Mouse (Mus musculus) kidney, embryonic 15.5 days (tissue): Measurements from ENCODE around the gene Zscan4d. TPM values are rescaled to one million over a fixed set of nuclear protein-coding genes. Genes with fewer than 3 reads are reported as not detected.
"Not testable (repeated sequence)": the region's sequence is repeated elsewhere in the genome, so short reads cannot be mapped to it uniquely, and the experiment has no call there.

ENCODE experiments used
- ATAC-seq: fragments of 200-750 bp; cut with Nextera tagmentation; replicated peaks from 2 replicates; pipeline ENCODE4 v1.8.0; 2017; ENCODE audit warnings: moderate TSS enrichment; ENCODE audit not compliant: low FRiP score
- H3K27ac ChIP-seq: fragments of 300-500 bp; sonication (generic); 2 replicates; pipeline ENCODE4 v1.5.1; 2015; ENCODE audit warnings: mild to moderate bottlenecking, inconsistent platforms
- H3K27me3 ChIP-seq: fragments of 300-500 bp; sonication (generic); 2 replicates; pipeline ENCODE4 v1.6.1; 2015; ENCODE audit warnings: inconsistent platforms
- H3K36me3 ChIP-seq: fragments of 300-500 bp; sonication (generic); 2 replicates; pipeline ENCODE4 v1.6.1; 2015; ENCODE audit warnings: inconsistent platforms
- H3K4me1 ChIP-seq: fragments of 300-500 bp; sonication (generic); 2 replicates; pipeline ENCODE4 v1.6.1; 2015; ENCODE audit warnings: inconsistent platforms
- H3K4me2 ChIP-seq: fragments of 300-500 bp; sonication (generic); 2 replicates; pipeline ENCODE4 v1.6.1; 2015; ENCODE audit warnings: moderate library complexity, mild to moderate bottlenecking, inconsistent platforms
- H3K4me3 ChIP-seq: fragments of 300-500 bp; sonication (generic); replicated peaks from 2 replicates; pipeline ENCODE4 v1.5.1; 2015; ENCODE audit warnings: mild to moderate bottlenecking, inconsistent platforms
- H3K9ac ChIP-seq: fragments of 300-500 bp; sonication (generic); 2 replicates; pipeline ENCODE4 v1.6.1; 2015; ENCODE audit warnings: mild to moderate bottlenecking, inconsistent platforms
- H3K9me3 ChIP-seq: fragments of 300-500 bp; sonication (generic); replicated peaks from 2 replicates; pipeline ENCODE4 v1.6.1; 2016; ENCODE audit warnings: inconsistent platforms
- WGBS: fragments of 180-500 bp; shearing (Covaris S2); methylation state at CpG from one replicate; pipeline ENCODE4 v1.1.7; 2015; ENCODE audit warnings: mixed read lengths; 5-methylcytosine and 5-hydroxymethylcytosine counted together
- polyA plus RNA-seq: library from polyadenylated mRNA; unstranded; fragments of >200 nt; fragmentation: Nextera tagmentation; extraction: Ambion mirVana; gene quantifications from 2 replicates; pipeline ENCODE4 v1.2.1, GENCODE M21; 2015

Gene Zscan4d
- not detected in 2 replicates for polyA plus RNA-seq

GRCm38 (mm10) chr7:11166059-11166458, at the start of gene Zscan4d:
TSS of gene Zscan4d (minus strand) at chr7:11166159.
- H3K4me3 ChIP-seq, ATAC-seq, H3K27me3 ChIP-seq, H3K9ac ChIP-seq, H3K36me3 ChIP-seq, H3K4me2 ChIP-seq, H3K27ac ChIP-seq, H3K4me1 ChIP-seq, H3K9me3 ChIP-seq: not testable (repeated sequence)
- WGBS = 90% methylated on average over 4 of the region's 4 CpGs

GRCm38 (mm10) chr7:11158036-11158435, 7.9 kb downstream of the Zscan4d start:
- ATAC-seq, H3K9ac ChIP-seq, H3K4me2 ChIP-seq, H3K4me3 ChIP-seq, H3K4me1 ChIP-seq, H3K27ac ChIP-seq, H3K36me3 ChIP-seq, H3K27me3 ChIP-seq, H3K9me3 ChIP-seq: not testable (repeated sequence)
- WGBS = 39% methylated on average over 6 of the region's 6 CpGs

Other genes starting within 250 kb of the Zscan4d start
- not detected in 2 replicates for gene Zscan4c, start 160.4 kb downstream of the Zscan4d start, polyA plus RNA-seq
- not detected in 2 replicates for gene Zscan4-ps1, start 96.5 kb downstream of the Zscan4d start, polyA plus RNA-seq
- not detected in 2 replicates for gene Zscan4e, start 144.5 kb upstream of the Zscan4d start, polyA plus RNA-seq
- gene Zscan4f, start 231.8 kb upstream of the Zscan4d start, polyA plus RNA-seq = not detected in 2 replicates